Mouse (Mus musculus) gastrocnemius, postnatal 25 days (tissue): Measurements from ENCODE around the gene Tpd52l2. TPM values are rescaled to one million over a fixed set of nuclear protein-coding genes. Genes with fewer than 3 reads are reported as not detected.

Source experiments
- DNase-seq: peaks from one replicate; pipeline ENCODE4 v3.0.0; 2022
- long read RNA-seq, 2 experiments: library from polyadenylated mRNA; stranded (forward); transcript quantifications; one replicate each; pipeline ENCODE4 v2.0.0; 2021
- total RNA-seq, 2 experiments: library from RNA; stranded (reverse); gene quantifications; 1 replicate in 1 of 2; 2 replicates in 1 of 2; pipeline ENCODE4 v1.2.3; 2021

The Tpd52l2 gene
- total RNA-seq, result 10 to 100 TPM; 46.1 to 48.2 TPM
- long read RNA-seq, experiment 1, transcript Tpd52l2-203 (9 exons, 985 nt), result major isoform, 25 of 70 reads
- long read RNA-seq, experiment 1, transcript Tpd52l2-204 (6 exons, 3,475 nt), result minor isoform, 6 of 70 reads
- long read RNA-seq, experiment 1, transcript Tpd52l2-201 (7 exons, 2,950 nt), result minor isoform, 18 of 70 reads
- long read RNA-seq, experiment 1, partial matches to known transcripts, result 3 of 70 reads
- long read RNA-seq, experiment 1, other reads (novel, unspliced or antisense), result 16 of 70 reads
- long read RNA-seq, experiment 2, transcript Tpd52l2-201 (7 exons, 2,950 nt), result minor isoform, 12 of 72 reads
- long read RNA-seq, experiment 2, transcript Tpd52l2-203 (9 exons, 985 nt), result major isoform, 23 of 72 reads
- long read RNA-seq, experiment 2, transcript Tpd52l2-204 (6 exons, 3,475 nt), result minor isoform, 5 of 72 reads
- long read RNA-seq, experiment 2, partial matches to known transcripts, result 0 of 72 reads
- long read RNA-seq, experiment 2, other reads (novel, unspliced or antisense), result 28 of 72 reads

GRCm38 (mm10) chr2:181496831-181497547 lies at the start of gene Tpd52l2:
TSS of gene Tpd52l2 (plus strand) at chr2:181497142.
- DNase-seq, result peak; percentile 93

GRCm38 (mm10) chr2:181452181-181452580 lies 44.8 kb upstream of the Tpd52l2 start:
- DNase-seq, result no peak

GRCm38 (mm10) chr2:181453274-181453673 lies 43.7 kb upstream of the Tpd52l2 start:
- DNase-seq, result no peak

- no peak for DNase-seq
These were observed 41.0 kb upstream of the Tpd52l2 start for GRCm38 (mm10) chr2:181455899-181456298.

GRCm38 (mm10) chr2:181457831-181458230 lies 39.1 kb upstream of the Tpd52l2 start:
- DNase-seq, result no peak

GRCm38 (mm10) chr2:181458411-181459152 lies 38.4 kb upstream of the Tpd52l2 start:
- peak; percentile 36 for DNase-seq

- DNase-seq, result peak; percentile 88
These were observed 37.7 kb upstream of the Tpd52l2 start, which contains the start of gene Zbtb46 for GRCm38 (mm10) chr2:181459153-181459672. TSS of gene Zbtb46 (minus strand) at chr2:181459426.

GRCm38 (mm10) chr2:181459673-181460621 lies 37.0 kb upstream of the Tpd52l2 start:
- peak; percentile 65 for DNase-seq

- DNase-seq, result no peak
These were observed 35.3 kb upstream of the Tpd52l2 start for GRCm38 (mm10) chr2:181461536-181462100.

- DNase-seq, result no peak
These were observed 34.3 kb upstream of the Tpd52l2 start for GRCm38 (mm10) chr2:181462604-181463003.

GRCm38 (mm10) chr2:181463008-181463738 lies 33.8 kb upstream of the Tpd52l2 start:
- peak; percentile 34 for DNase-seq

- no peak for DNase-seq
These were observed 31.5 kb upstream of the Tpd52l2 start for GRCm38 (mm10) chr2:181465423-181465822.

- DNase-seq, result no peak
These were observed 26.7 kb upstream of the Tpd52l2 start for GRCm38 (mm10) chr2:181470285-181470684.

- DNase-seq, result peak; percentile 79
These were observed 25.7 kb upstream of the Tpd52l2 start for GRCm38 (mm10) chr2:181471246-181471645.

- no peak for DNase-seq
These were observed 24.6 kb upstream of the Tpd52l2 start for GRCm38 (mm10) chr2:181472256-181472827.

- no peak for DNase-seq
These were observed 13.8 kb upstream of the Tpd52l2 start for GRCm38 (mm10) chr2:181483120-181483519.

GRCm38 (mm10) chr2:181483562-181484318 lies 13.2 kb upstream of the Tpd52l2 start:
- peak; percentile 41 for DNase-seq

GRCm38 (mm10) chr2:181484456-181485233 lies 12.3 kb upstream of the Tpd52l2 start:
- no peak for DNase-seq
